Mouse (Mus musculus) liver, embryonic 14.5 days (tissue): ENCODE measurements at regions not wholly inside any gene's neighbourhood (a gene's known extent, or its start where the extent isn't known, plus 50 kb on each side); places are given as distances from the start of the nearest gene placed in this dataset.
A peak's percentile ranks its signal among the peaks of the same experiment; 100 is the strongest.

Source experiments
- ATAC-seq: fragments of 200-750 bp; cut with Nextera tagmentation; 2 replicates; pipeline ENCODE4 v1.8.0; 2017; ENCODE audit warnings: moderate number of reproducible peaks, mild to moderate bottlenecking, moderate library complexity; ENCODE audit not compliant: insufficient read depth
- DNase-seq, 3 experiments: peaks; one replicate each; pipeline ENCODE4 v3.0.0-alpha.2; 2012 to 2013; ENCODE audit warnings: low read depth in 3 of 3, low spot score in 3 of 3
- H3K27ac ChIP-seq: fragments of 300-500 bp; sonication (generic); 2 replicates; pipeline ENCODE4 v1.5.1; 2014; ENCODE audit warnings: moderate library complexity, mild to moderate bottlenecking, control low read depth, inconsistent platforms
- H3K27me3 ChIP-seq: fragments of 300-500 bp; sonication (generic); 2 replicates; pipeline ENCODE4 v1.6.1; 2014; ENCODE audit warnings: mild to moderate bottlenecking, low read length, moderate library complexity; ENCODE audit not compliant: control insufficient read depth, insufficient read depth
- H3K36me3 ChIP-seq: fragments of 300-500 bp; sonication (generic); replicated peaks from 2 replicates; pipeline ENCODE4 v1.6.1; 2014; ENCODE audit warnings: low read depth; ENCODE audit not compliant: control insufficient read depth, insufficient read depth
- H3K4me1 ChIP-seq, 2 experiments: fragments of 200-500 bp in 1 of 2; fragments of 300-500 bp in 1 of 2; sonication (generic) in 1 of 2; replicated peaks; 2 replicates each; pipeline ENCODE4 v1.6.1; 2012 to 2014; ENCODE audit warnings: antibody characterized with exemption in 1 of 2, inconsistent platforms in 1 of 2, low read length in 1 of 2; ENCODE audit not compliant: control insufficient read depth in 2 of 2, insufficient read depth in 2 of 2
- H3K4me2 ChIP-seq: fragments of 300-500 bp; sonication (generic); 2 replicates; pipeline ENCODE4 v1.6.1; 2014; ENCODE audit warnings: low read depth, mild to moderate bottlenecking, control low read depth, moderate library complexity
- H3K4me3 ChIP-seq, 2 experiments: fragments of 200-500 bp in 1 of 2; fragments of 300-500 bp in 1 of 2; sonication (generic) in 1 of 2; 2 replicates each; pipeline ENCODE4 v1.5.1; 2012 to 2014; ENCODE audit warnings: low read depth in 2 of 2, low read length in 2 of 2, mild to moderate bottlenecking in 2 of 2, control low read depth in 1 of 2, inconsistent platforms in 1 of 2, moderate library complexity in 1 of 2; ENCODE audit not compliant: insufficient read depth in 1 of 2
- H3K9ac ChIP-seq: fragments of 300-500 bp; sonication (generic); replicated peaks from 2 replicates; pipeline ENCODE4 v1.6.1; 2014; ENCODE audit warnings: mild to moderate bottlenecking, control low read depth, moderate library complexity
- H3K9me3 ChIP-seq: fragments of 300-500 bp; sonication (generic); 2 replicates; pipeline ENCODE4 v1.6.1; 2016; ENCODE audit warnings: low read length, mixed read lengths; ENCODE audit not compliant: control insufficient read depth
- CTCF ChIP-seq: IDR thresholded peaks from 2 replicates; pipeline ENCODE4 v1.5.1; 2016; ENCODE audit warnings: antibody characterized with exemption, low read depth, control low read depth
- EP300 ChIP-seq: IDR thresholded peaks from 2 replicates; pipeline ENCODE4 v1.6.1; 2016; ENCODE audit warnings: antibody characterized with exemption, low read depth
- WGBS: fragments of 180-500 bp; shearing (Covaris S2); extraction: QIAGEN DNeasy Blood & Tissue Kit; methylation state at CpG from one replicate; pipeline ENCODE4 v1.1.7; 2014; ENCODE audit not compliant: insufficient replicate concordance; 5-methylcytosine and 5-hydroxymethylcytosine counted together

GRCm38 (mm10) chr4:32148597-32148996 lies 90.0 kb upstream of the Bach2 start:
- no peaks in the 10 kb centered on the region for H3K36me3 ChIP-seq
- no peaks in the 10 kb centered on the region for H3K27me3 ChIP-seq
- no peak overlapping the region for H3K9ac ChIP-seq
- 52% methylated on average over 2 of the region's 2 CpGs for WGBS
- H3K4me3 ChIP-seq: no peak overlapping the region
- TF ChIP-seq CTCF (no peak), EP300 (no peak)
- no peak for DNase-seq
- no peaks in the 10 kb centered on the region for H3K9me3 ChIP-seq
- H3K4me2 ChIP-seq: no peak overlapping the region
- H3K27ac ChIP-seq: no peak overlapping the region
- 0 out of 4 replicates have a peak, but pooled peaks cover 0 to 2% of the 10 kb centered on the region in 2 experiments for H3K4me1 ChIP-seq
- ATAC-seq: no peak

GRCm38 (mm10) chr4:32149171-32149570 lies 89.4 kb upstream of the Bach2 start:
- no peak overlapping the region for H3K4me2 ChIP-seq
- H3K4me1 ChIP-seq: 0 out of 4 replicates have a peak, but pooled peaks cover 0 to 2% of the 10 kb centered on the region in 2 experiments
- no peak overlapping the region for H3K4me3 ChIP-seq
- H3K9me3 ChIP-seq: no peaks in the 10 kb centered on the region
- no peak for TF ChIP-seq EP300
- TF ChIP-seq CTCF: no peak
- ATAC-seq (no peak), DNase-seq (no peak)
- no peak overlapping the region for H3K27ac ChIP-seq
- H3K36me3 ChIP-seq: no peaks in the 10 kb centered on the region
- 59% methylated on average over 7 of the region's 7 CpGs for WGBS
- H3K9ac ChIP-seq: no peak overlapping the region
- H3K27me3 ChIP-seq: no peaks in the 10 kb centered on the region

GRCm38 (mm10) chr4:32153356-32153755 lies 85.2 kb upstream of the Bach2 start:
- ATAC-seq: peak; percentile 60; the same call in 1 of the 2 replicates
- Histone ChIP-seq H3K36me3 (no peaks in the 10 kb centered on the region), H3K4me1 (0 out of 4 replicates have a peak, but pooled peaks cover 0 to 2% of the 10 kb centered on the region in 2 experiments), H3K9me3 (no peaks in the 10 kb centered on the region), H3K4me3 (no peak overlapping the region), H3K27me3 (no peaks in the 10 kb centered on the region), H3K27ac (no peak overlapping the region), H3K4me2 (no peak overlapping the region), H3K9ac (no peak overlapping the region)
- TF ChIP-seq EP300 (no peak), CTCF (peak; percentile 89)
- WGBS: 50% methylated on average over 4 of the region's 4 CpGs
- DNase-seq: no peak

GRCm38 (mm10) chr4:32156965-32157364 lies 81.6 kb upstream of the Bach2 start:
- Histone ChIP-seq H3K27ac (no peak overlapping the region), H3K9ac (no peak overlapping the region), H3K27me3 (no peaks in the 10 kb centered on the region), H3K4me1 (peaks cover 0 to 15% of the 10 kb centered on the region in 2 experiments; a peak in 2 of 4 replicates), H3K36me3 (no peaks in the 10 kb centered on the region), H3K9me3 (no peaks in the 10 kb centered on the region), H3K4me2 (no peak overlapping the region), H3K4me3 (no peak overlapping the region)
- WGBS: 63% methylated on average over 8 of the region's 8 CpGs
- TF ChIP-seq EP300 (no peak), CTCF (no peak)
- ATAC-seq (no peak), DNase-seq (no peak)

- no peak overlapping the region for H3K27ac ChIP-seq
- H3K4me2 ChIP-seq: no peak overlapping the region
- H3K36me3 ChIP-seq: no peaks in the 10 kb centered on the region
- H3K9ac ChIP-seq: no peak overlapping the region
- 58% methylated on average over 5 of the region's 5 CpGs for WGBS
- no peaks in the 10 kb centered on the region for H3K27me3 ChIP-seq
- no peak for ATAC-seq
- H3K4me3 ChIP-seq: no peak overlapping the region
- TF ChIP-seq CTCF: no peak
- no peak for TF ChIP-seq EP300
- DNase-seq: no peak
- no peaks in the 10 kb centered on the region for H3K9me3 ChIP-seq
- peaks cover 0 to 16% of the 10 kb centered on the region in 2 experiments; a peak in 2 of 4 replicates for H3K4me1 ChIP-seq
Measured at GRCm38 (mm10) chr4:32158451-32158850, 80.2 kb upstream of the Bach2 start.
